Mouse (Mus musculus): ENCODE data around the gene Fnip1. TPM values are rescaled to one million over a fixed set of nuclear protein-coding genes. Genes with fewer than 3 reads are reported as not detected.

Gene Fnip1
- polyA plus RNA-seq, 1 experiment from 2014 or later, result 6.0 TPM

DNA sequence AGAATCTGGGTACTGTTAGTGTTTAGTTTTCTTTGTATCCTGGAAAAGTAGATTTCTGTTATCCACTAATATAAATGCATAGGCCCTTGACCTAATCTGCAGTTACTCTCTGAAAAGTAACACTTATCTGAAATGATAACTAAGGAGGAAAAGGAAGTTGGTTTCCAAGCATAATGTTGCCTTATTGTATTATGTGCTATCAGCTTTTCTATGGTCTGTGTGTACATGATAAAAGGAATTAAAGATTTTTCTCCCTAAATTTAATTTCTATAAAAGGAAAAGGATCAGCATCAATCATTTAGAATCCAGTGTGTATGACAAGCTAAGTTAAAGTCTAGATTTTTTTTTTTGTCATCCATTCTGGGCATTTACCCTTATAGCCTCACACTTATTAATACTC lies 75.6 kb downstream of the Fnip1 start:
- H3K4me3 ChIP-seq (ENCODE audit: low read depth, low read length), result no peak overlapping the region
- TF ChIP-seq CTCF (IDR thresholded peaks at IDR 0.05; ENCODE audit: low read depth), result no peak
- no peaks in the 10 kb centered on the region for H3K27me3 ChIP-seq (replicated peaks; ENCODE audit: control insufficient read depth, insufficient read depth, low read length)
- H3K36me3 ChIP-seq (ENCODE audit: control insufficient read depth, insufficient read depth), result peaks cover 24% of the 10 kb centered on the region
- H3K4me2 ChIP-seq (replicated peaks; ENCODE audit: low read depth), result no peak overlapping the region
- no peaks in the 10 kb centered on the region for H3K4me1 ChIP-seq (replicated peaks; ENCODE audit: control insufficient read depth, insufficient read depth, low read length)
- no peaks in the 10 kb centered on the region for H3K9me3 ChIP-seq (ENCODE audit: control insufficient read depth)
- ATAC-seq, result no peak
- no peak overlapping the region for H3K9ac ChIP-seq (ENCODE audit: low read depth, low read length)
- no peak overlapping the region for H3K27ac ChIP-seq (ENCODE audit: low read depth, low read length)

GRCm38 (mm10) chr11:54521927-54522528 lies 84.0 kb downstream of the Fnip1 start:
- H3K9me3 ChIP-seq (ENCODE audit: control insufficient read depth), result no peaks in the 10 kb centered on the region
- no peaks in the 10 kb centered on the region for H3K36me3 ChIP-seq (ENCODE audit: control insufficient read depth, insufficient read depth)
- H3K4me1 ChIP-seq (replicated peaks; ENCODE audit: control insufficient read depth, insufficient read depth, low read length), result peaks cover 5% of the 10 kb centered on the region; the same call in 1 of the 2 replicates
- 0% methylated on average over 18 of the region's 18 CpGs for WGBS
- no peaks in the 10 kb centered on the region for H3K27me3 ChIP-seq (replicated peaks; ENCODE audit: control insufficient read depth, insufficient read depth, low read length)
- peak overlapping the region; percentile 95 for H3K4me3 ChIP-seq (ENCODE audit: low read depth, low read length)
- H3K9ac ChIP-seq (ENCODE audit: low read depth, low read length), result peak overlapping the region; percentile 66
- peak overlapping the region; percentile 99 for H3K27ac ChIP-seq (ENCODE audit: low read depth, low read length)
- TF ChIP-seq CTCF (IDR thresholded peaks at IDR 0.05; ENCODE audit: low read depth), result no peak
- peak overlapping the region; percentile 67 for H3K4me2 ChIP-seq (replicated peaks; ENCODE audit: low read depth)
- no peak for ATAC-seq

DNA sequence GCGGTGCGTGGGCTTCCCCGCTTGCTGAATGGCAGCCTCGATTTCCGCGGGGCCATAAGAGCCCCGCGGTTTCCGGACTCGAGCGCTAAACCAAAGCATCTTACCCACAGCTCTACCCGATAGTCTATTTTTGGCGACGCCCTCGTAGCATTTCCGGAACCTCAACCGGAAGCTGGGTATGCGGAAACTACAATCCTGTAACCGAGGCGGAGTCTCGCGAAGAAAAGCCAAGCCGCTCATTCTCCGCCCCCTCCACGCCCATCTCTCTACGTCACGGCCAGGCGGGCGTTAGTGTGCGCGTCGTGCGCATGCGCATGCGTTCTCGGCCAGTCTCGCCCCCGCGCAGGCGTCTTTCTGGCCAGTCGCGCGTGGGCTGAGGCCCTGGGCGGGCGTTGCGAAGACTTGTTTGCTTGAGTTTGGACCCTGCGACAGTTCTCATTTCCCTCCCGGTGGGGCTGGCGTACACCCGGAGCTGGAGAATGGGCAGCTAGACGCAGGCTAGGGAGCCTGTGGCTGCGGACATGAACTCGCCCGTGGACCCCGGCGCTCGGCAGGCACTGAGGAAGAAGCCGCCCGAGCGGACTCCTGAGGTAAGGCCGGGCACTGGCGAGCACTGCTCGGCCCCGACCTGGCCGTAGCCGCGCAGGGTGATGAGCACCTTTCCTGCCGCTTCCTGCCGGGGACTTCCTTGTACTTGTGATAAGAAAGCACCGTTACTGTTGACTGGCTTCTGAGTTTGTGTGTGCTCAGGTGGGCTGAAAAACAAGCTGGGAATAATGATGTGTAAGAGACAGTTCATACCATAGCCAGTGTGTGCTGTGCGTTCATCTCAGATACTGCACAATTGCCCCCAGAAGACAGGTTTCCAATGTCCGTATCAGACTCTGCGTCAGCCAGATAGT lies 84.8 kb downstream of the Fnip1 start, which contains the start of gene Rapgef6:
TSS of gene Rapgef6 (plus strand) at position 319 of the 902 bp plus-strand sequence.
- peak; percentile 98 for ATAC-seq
- TF ChIP-seq CTCF (IDR thresholded peaks at IDR 0.05; ENCODE audit: low read depth), result no peak
- under 1% methylated on average over 73 of the region's 73 CpGs for WGBS
- Histone ChIP-seq H3K4me2 (replicated peaks; ENCODE audit: low read depth) (peak within 1 kb of the TSS; percentile 81), H3K4me3 (ENCODE audit: low read depth, low read length) (peak within 1 kb of the TSS; percentile 95), H3K27me3 (replicated peaks; ENCODE audit: control insufficient read depth, insufficient read depth, low read length) (no peaks in the 10 kb centered on the region), H3K4me1 (replicated peaks; ENCODE audit: control insufficient read depth, insufficient read depth, low read length) (peaks cover 5% of the 10 kb centered on the region; the same call in 1 of the 2 replicates), H3K9me3 (ENCODE audit: control insufficient read depth) (no peaks in the 10 kb centered on the region), H3K9ac (ENCODE audit: low read depth, low read length) (peak within 1 kb of the TSS; percentile 90), H3K27ac (ENCODE audit: low read depth, low read length) (peak within 1 kb of the TSS; percentile 99), H3K36me3 (ENCODE audit: control insufficient read depth, insufficient read depth) (no peaks in the 10 kb centered on the region)

DNA sequence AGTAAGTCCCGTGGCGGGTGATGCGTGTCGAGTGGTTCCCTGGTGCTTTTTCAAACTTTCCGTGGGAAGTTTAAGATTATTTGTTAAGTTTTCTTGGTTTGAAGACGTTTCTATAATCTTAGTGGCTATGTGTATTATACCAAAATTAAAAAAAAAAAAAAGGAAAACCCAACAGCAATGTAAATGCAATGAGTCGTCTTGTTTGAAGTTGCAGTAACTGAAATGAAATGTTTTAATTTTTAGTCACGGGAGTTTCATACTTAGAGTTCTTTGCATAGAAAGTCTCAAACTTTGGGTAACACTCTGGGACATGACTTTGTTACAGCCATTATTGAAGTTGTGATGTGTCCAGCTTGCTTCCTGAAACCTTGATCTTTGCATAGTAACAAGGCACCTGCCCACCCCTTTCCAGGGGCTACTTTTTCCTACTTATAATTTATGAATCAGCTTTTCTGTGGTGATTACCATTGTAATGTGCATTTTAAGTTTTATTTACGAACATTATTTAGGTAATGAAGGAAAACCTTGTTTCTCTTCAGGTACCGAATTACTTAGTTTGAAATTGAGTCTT lies 85.5 kb downstream of the Fnip1 start:
- H3K27ac ChIP-seq (ENCODE audit: low read depth, low read length), result peak overlapping the region; percentile 99
- no peaks in the 10 kb centered on the region for H3K9me3 ChIP-seq (ENCODE audit: control insufficient read depth)
- H3K9ac ChIP-seq (ENCODE audit: low read depth, low read length), result peak overlapping the region; percentile 90
- WGBS, result 12% methylated on average over 10 of the region's 10 CpGs
- no peak for TF ChIP-seq CTCF (IDR thresholded peaks at IDR 0.05; ENCODE audit: low read depth)
- H3K27me3 ChIP-seq (replicated peaks; ENCODE audit: control insufficient read depth, insufficient read depth, low read length), result no peaks in the 10 kb centered on the region
- no peak for ATAC-seq
- no peaks in the 10 kb centered on the region for H3K36me3 ChIP-seq (ENCODE audit: control insufficient read depth, insufficient read depth)
- peaks cover 5% of the 10 kb centered on the region; the same call in 1 of the 2 replicates for H3K4me1 ChIP-seq (replicated peaks; ENCODE audit: control insufficient read depth, insufficient read depth, low read length)
- H3K4me2 ChIP-seq (replicated peaks; ENCODE audit: low read depth), result peak overlapping the region; percentile 81
- peak overlapping the region; percentile 95 for H3K4me3 ChIP-seq (ENCODE audit: low read depth, low read length)

DNA sequence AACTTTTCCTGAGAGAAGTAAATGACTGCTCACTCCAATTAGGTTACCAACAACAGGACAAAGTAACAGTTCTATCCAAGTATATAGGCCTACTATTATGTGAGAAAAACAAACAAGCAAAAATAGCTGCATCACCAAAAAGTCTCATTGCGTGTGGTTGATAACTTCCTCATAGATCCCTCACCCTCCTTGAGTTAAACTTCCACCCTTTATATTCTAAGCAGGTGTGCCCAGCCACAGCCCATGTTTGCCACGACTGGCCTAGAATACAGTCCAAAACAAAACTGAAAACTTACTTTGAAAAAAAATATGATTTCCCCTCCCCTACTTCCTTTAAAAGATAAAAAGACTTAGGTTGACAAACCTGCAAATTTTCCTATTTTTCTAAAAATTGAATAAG lies 90.0 kb downstream of the Fnip1 start:
- Histone ChIP-seq H3K36me3 (ENCODE audit: control insufficient read depth, insufficient read depth) (no peaks in the 10 kb centered on the region), H3K27me3 (replicated peaks; ENCODE audit: control insufficient read depth, insufficient read depth, low read length) (no peaks in the 10 kb centered on the region), H3K9ac (ENCODE audit: low read depth, low read length) (no peak overlapping the region), H3K4me1 (replicated peaks; ENCODE audit: control insufficient read depth, insufficient read depth, low read length) (peaks cover 5% of the 10 kb centered on the region; the same call in 1 of the 2 replicates), H3K27ac (ENCODE audit: low read depth, low read length) (no peak overlapping the region), H3K4me2 (replicated peaks; ENCODE audit: low read depth) (no peak overlapping the region), H3K9me3 (ENCODE audit: control insufficient read depth) (no peaks in the 10 kb centered on the region), H3K4me3 (ENCODE audit: low read depth, low read length) (no peak overlapping the region)
- TF ChIP-seq CTCF (IDR thresholded peaks at IDR 0.05; ENCODE audit: low read depth), result no peak
- ATAC-seq, result no peak
- WGBS, result 28% methylated on average over 2 of the region's 2 CpGs

- no peaks in the 10 kb centered on the region for H3K9me3 ChIP-seq (ENCODE audit: control insufficient read depth)
- H3K4me1 ChIP-seq (replicated peaks; ENCODE audit: control insufficient read depth, insufficient read depth, low read length), result no peaks in the 10 kb centered on the region
- no peaks in the 10 kb centered on the region for H3K27me3 ChIP-seq (replicated peaks; ENCODE audit: control insufficient read depth, insufficient read depth, low read length)
- H3K27ac ChIP-seq (ENCODE audit: low read depth, low read length), result no peak overlapping the region
- no peak overlapping the region for H3K9ac ChIP-seq (ENCODE audit: low read depth, low read length)
- 39% methylated on average over 1 of the region's 1 CpGs for WGBS
- no peak overlapping the region for H3K4me3 ChIP-seq (ENCODE audit: low read depth, low read length)
- no peak overlapping the region for H3K4me2 ChIP-seq (replicated peaks; ENCODE audit: low read depth)
- no peak for ATAC-seq
- no peaks in the 10 kb centered on the region for H3K36me3 ChIP-seq (ENCODE audit: control insufficient read depth, insufficient read depth)
- no peak for TF ChIP-seq CTCF (IDR thresholded peaks at IDR 0.05; ENCODE audit: low read depth)
Measured at GRCm38 (mm10) chr11:54530391-54530790, 92.4 kb downstream of the Fnip1 start.
